ENCODE assay signal across 11 mouse cellular contexts in the genomic region with DNA sequence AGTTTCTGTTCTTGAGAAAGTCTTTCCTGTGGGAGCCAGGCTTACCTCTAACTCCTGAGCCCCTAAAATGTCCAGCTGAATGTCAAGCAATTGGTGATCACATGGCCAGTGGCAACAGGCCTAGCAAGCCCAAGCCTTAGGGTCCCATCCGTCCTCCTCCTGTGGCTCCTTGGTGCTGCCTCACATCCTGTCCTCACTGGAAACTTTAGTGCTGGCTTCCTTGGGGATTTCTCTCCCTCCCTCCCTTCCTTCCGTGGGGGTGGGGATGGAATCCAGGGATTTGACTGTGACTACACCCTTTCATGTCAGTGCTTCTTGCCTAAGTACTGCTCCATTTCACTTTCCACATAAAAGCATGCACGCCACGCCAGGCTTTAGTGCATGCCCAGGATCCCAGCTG. TPM values are rescaled to one million over a fixed set of nuclear protein-coding genes. Genes with fewer than 3 reads are reported as not detected.
A peak's percentile ranks its signal among the peaks of the same experiment; 100 is the strongest.
DNase-seq lines count a peak whose midpoint lies in the region; ATAC-seq and TF ChIP-seq lines count a peak whose summit lies in the region.
"Had no signal": no experiment of that assay in that cellular context is flagged by ENCODE, and none has a peak within 500 bp of the region (broad histone marks: within the 10 kb centered on the region; RNA-seq: fewer than 3 reads in every experiment).

No protein-coding gene starts in this region.

- no peaks in the 10 kb centered on the region for H3K36me3 ChIP-seq in intestine, embryonic 15.5 days
- H3K36me3 ChIP-seq in intestine, postnatal 0 days (ENCODE audit: control insufficient read depth, insufficient read depth), result no peaks in the 10 kb centered on the region
- H3K36me3 ChIP-seq in midbrain, postnatal 0 days (ENCODE audit: insufficient read depth, low read length), result no peaks in the 10 kb centered on the region
- H3K36me3 ChIP-seq: G1E had no signal

- DNase-seq in heart, adult 11 months, result peak; percentile 99
- peak; percentile 71 to 72 for DNase-seq in kidney, adult 8-10 months
- peak; percentile 75 for DNase-seq in lung, postnatal 25 days (ENCODE audit: low spot score)
- DNase-seq in right cerebral cortex, postnatal 25 days, result no peak
- no peak for DNase-seq in midbrain, postnatal 0 days (ENCODE audit: low spot score)
- DNase-seq: cerebellum, adult 8-10 months had no signal

- peak overlapping the region; percentile 11; the same call in 1 of the 2 replicates for H3K9ac ChIP-seq in intestine, embryonic 15.5 days
- no peak overlapping the region for H3K9ac ChIP-seq in intestine, postnatal 0 days (ENCODE audit: low read depth, low read length)
- no peak overlapping the region for H3K9ac ChIP-seq in midbrain, postnatal 0 days (replicated peaks; ENCODE audit: low read length, poor library complexity, severe bottlenecking)

- no peak overlapping the region for H3K27ac ChIP-seq in intestine, embryonic 15.5 days
- no peak overlapping the region for H3K27ac ChIP-seq in intestine, postnatal 0 days (ENCODE audit: low read depth, low read length)
- H3K27ac ChIP-seq in midbrain, postnatal 0 days (ENCODE audit: low read depth, low read length), result no peak overlapping the region

- 57% methylated on average over 4 of the region's 4 CpGs for WGBS in intestine, embryonic 15.5 days
- WGBS in intestine, postnatal 0 days, result 62% methylated on average over 4 of the region's 4 CpGs
- 52% methylated on average over 4 of the region's 4 CpGs for WGBS in midbrain, postnatal 0 days

- no peak for ATAC-seq in intestine, embryonic 15.5 days
- ATAC-seq in intestine, postnatal 0 days, result no peak
- no peak for ATAC-seq in megakaryocyte progenitor cell, adult 5-6 weeks (replicated peaks; ENCODE audit: poor library complexity)
- ATAC-seq in midbrain, postnatal 0 days (ENCODE audit: low FRiP score), result no peak

- H3K4me3 ChIP-seq in intestine, embryonic 15.5 days (replicated peaks), result no peak overlapping the region
- H3K4me3 ChIP-seq in intestine, postnatal 0 days (ENCODE audit: low read depth, low read length), result no peak overlapping the region
- H3K4me3 ChIP-seq in midbrain, postnatal 0 days (ENCODE audit: low read depth, low read length), result no peak overlapping the region

- H3K4me2 ChIP-seq in intestine, embryonic 15.5 days (replicated peaks), result no peak overlapping the region
- H3K4me2 ChIP-seq in intestine, postnatal 0 days (replicated peaks; ENCODE audit: low read depth), result no peak overlapping the region
- H3K4me2 ChIP-seq in midbrain, postnatal 0 days (ENCODE audit: low read depth, low read length, poor library complexity, severe bottlenecking), result no peak overlapping the region

- no peak for TF ChIP-seq CTCF in intestine, postnatal 0 days (IDR thresholded peaks at IDR 0.05; ENCODE audit: low read depth)
- TF ChIP-seq CTCF in midbrain, postnatal 0 days (IDR thresholded peaks at IDR 0.05), result no peak

- H3K4me1 ChIP-seq in intestine, embryonic 15.5 days (replicated peaks), result peaks cover 22% of the 10 kb centered on the region
- 0 out of 2 replicates have a peak, but pooled peaks cover 7% of the 10 kb centered on the region for H3K4me1 ChIP-seq in intestine, postnatal 0 days (replicated peaks; ENCODE audit: control insufficient read depth, insufficient read depth, low read length)
- 0 out of 2 replicates have a peak, but pooled peaks cover 2% of the 10 kb centered on the region for H3K4me1 ChIP-seq in midbrain, postnatal 0 days (ENCODE audit: insufficient read depth, low read length)

- no peaks in the 10 kb centered on the region for H3K27me3 ChIP-seq in intestine, embryonic 15.5 days (replicated peaks)
- H3K27me3 ChIP-seq in intestine, postnatal 0 days (replicated peaks; ENCODE audit: control insufficient read depth, insufficient read depth, low read length), result no peaks in the 10 kb centered on the region
- peaks cover 8% of the 10 kb centered on the region for H3K27me3 ChIP-seq in midbrain, postnatal 0 days (ENCODE audit: insufficient read depth, low read length)

- no peaks in the 10 kb centered on the region for H3K9me3 ChIP-seq in intestine, embryonic 15.5 days
- H3K9me3 ChIP-seq in intestine, postnatal 0 days (ENCODE audit: control insufficient read depth), result no peaks in the 10 kb centered on the region
- H3K9me3 ChIP-seq in midbrain, postnatal 0 days (ENCODE audit: low read length), result no peaks in the 10 kb centered on the region
- H3K9me3 ChIP-seq: G1E had no signal

RNA-seq across cellular contexts. Expression of a gene that starts 4.6 kb away (rescaled TPM):
- polyA plus RNA-seq in intestine, embryonic 15.5 days (2015; fragmentation: Nextera tagmentation; extraction: Ambion mirVana), result 2.5 and 2.9 TPM in 2 replicates
- 1.6 and 1.8 TPM in 2 replicates for polyA plus RNA-seq in intestine, postnatal 0 days (2015; fragmentation: Nextera tagmentation; extraction: Ambion mirVana)
- 0.54 and 1.7 TPM in 2 replicates for total RNA-seq in megakaryocyte progenitor cell, adult 5-6 weeks (2015)
- 3.5 TPM in 1 of 2 replicates, not detected in the other for total RNA-seq in megakaryocyte progenitor cell, adult 5-6 weeks (2017)
- total RNA-seq in midbrain, postnatal 0 days (2014; rRNA removed), result 0.27 and 4.6 TPM in 2 replicates
- polyA plus RNA-seq in midbrain, postnatal 0 days (2015; fragmentation: Nextera tagmentation; extraction: Ambion mirVana), result 14.0 and 15.3 TPM in 2 replicates
- total RNA-seq: G1E; gastrocnemius, postnatal 36 days had no signal
- polyA plus RNA-seq: G1E had no signal

RNA-seq across cellular contexts. Expression of a gene that starts 41.8 kb away (rescaled TPM):
- 0.65 and 0.93 TPM in 2 replicates for polyA plus RNA-seq in intestine, embryonic 15.5 days (2015; fragmentation: Nextera tagmentation; extraction: Ambion mirVana)
- polyA plus RNA-seq in intestine, postnatal 0 days (2015; fragmentation: Nextera tagmentation; extraction: Ambion mirVana), result 0.17 and 0.18 TPM in 2 replicates
- 0.17 and 0.32 TPM in 2 replicates for total RNA-seq in megakaryocyte progenitor cell, adult 5-6 weeks (2015)
- 2.1 and 2.2 TPM in 2 replicates for total RNA-seq in megakaryocyte progenitor cell, adult 5-6 weeks (2017)
- total RNA-seq in midbrain, postnatal 0 days (2014; rRNA removed), result 5.6 and 5.7 TPM in 2 replicates
- 2.2 and 2.4 TPM in 2 replicates for polyA plus RNA-seq in midbrain, postnatal 0 days (2015; fragmentation: Nextera tagmentation; extraction: Ambion mirVana)

RNA-seq across cellular contexts. Expression of a gene that starts 41.9 kb away (rescaled TPM):
- 20.7 and 21.7 TPM in 2 replicates for polyA plus RNA-seq in intestine, embryonic 15.5 days (2015; fragmentation: Nextera tagmentation; extraction: Ambion mirVana)
- 16.2 and 16.9 TPM in 2 replicates for polyA plus RNA-seq in intestine, postnatal 0 days (2015; fragmentation: Nextera tagmentation; extraction: Ambion mirVana)
- total RNA-seq in megakaryocyte progenitor cell, adult 5-6 weeks (2015), result 7.3 and 8.0 TPM in 2 replicates
- 5.7 and 8.0 TPM in 2 replicates for total RNA-seq in megakaryocyte progenitor cell, adult 5-6 weeks (2017)
- 86.1 and 101 TPM in 2 replicates for total RNA-seq in midbrain, postnatal 0 days (2014; rRNA removed)
- polyA plus RNA-seq in midbrain, postnatal 0 days (2015; fragmentation: Nextera tagmentation; extraction: Ambion mirVana), result 65.9 and 70.7 TPM in 2 replicates

RNA-seq across cellular contexts. Expression of a gene that starts 47.3 kb away (rescaled TPM):
- polyA plus RNA-seq in intestine, embryonic 15.5 days (2015; fragmentation: Nextera tagmentation; extraction: Ambion mirVana), result 9.0 TPM in 2 replicates
- polyA plus RNA-seq in intestine, postnatal 0 days (2015; fragmentation: Nextera tagmentation; extraction: Ambion mirVana), result 3.7 and 3.8 TPM in 2 replicates
- 3.2 and 3.4 TPM in 2 replicates for total RNA-seq in megakaryocyte progenitor cell, adult 5-6 weeks (2015)
- 4.2 and 5.0 TPM in 2 replicates for total RNA-seq in megakaryocyte progenitor cell, adult 5-6 weeks (2017)
- total RNA-seq in midbrain, postnatal 0 days (2014; rRNA removed), result 37.7 and 41.8 TPM in 2 replicates
- polyA plus RNA-seq in midbrain, postnatal 0 days (2015; fragmentation: Nextera tagmentation; extraction: Ambion mirVana), result 11.8 and 11.9 TPM in 2 replicates

RNA-seq across cellular contexts. Expression of a gene that starts 59.9 kb away (rescaled TPM):
- 292 and 312 TPM in 2 replicates for polyA plus RNA-seq in intestine, embryonic 15.5 days (2015; fragmentation: Nextera tagmentation; extraction: Ambion mirVana)
- polyA plus RNA-seq in intestine, postnatal 0 days (2015; fragmentation: Nextera tagmentation; extraction: Ambion mirVana), result 308 and 309 TPM in 2 replicates
- 121 and 132 TPM in 2 replicates for total RNA-seq in megakaryocyte progenitor cell, adult 5-6 weeks (2015)
- 63.4 and 107 TPM in 2 replicates for total RNA-seq in megakaryocyte progenitor cell, adult 5-6 weeks (2017)
- total RNA-seq in midbrain, postnatal 0 days (2014; rRNA removed), result 110 and 143 TPM in 2 replicates
- polyA plus RNA-seq in midbrain, postnatal 0 days (2015; fragmentation: Nextera tagmentation; extraction: Ambion mirVana), result 274 and 297 TPM in 2 replicates

Comparison
In these comparisons a context has a peak if more than half of its experiments do, and no peak if none do; other contexts are left out.
1. DNase-seq: peak in heart, adult 11 months (single experiment), kidney, adult 8-10 months (2 of 2) and lung, postnatal 25 days (single experiment); none in right cerebral cortex, postnatal 25 days (single experiment) and midbrain, postnatal 0 days (single experiment).